Mouse (Mus musculus) thymus, adult 2 months (tissue): ENCODE data around the gene Gtpbp4.

Experiments used
- CTCF ChIP-seq: fragments of 200-500 bp; IDR thresholded peaks from 2 replicates; pipeline ENCODE4 v1.5.1; 2012; ENCODE audit warnings: mild to moderate bottlenecking, control low read depth, low read length, moderate library complexity, borderline replicate concordance; ENCODE audit not compliant: control insufficient read depth, poor library complexity, insufficient read depth; ENCODE audit errors: extremely low read depth
- POLR2A ChIP-seq: fragments of 200-500 bp; IDR thresholded peaks from 2 replicates; pipeline ENCODE4 v1.6.1; 2012; ENCODE audit warnings: mild to moderate bottlenecking, low read length, control low read depth, moderate library complexity; ENCODE audit not compliant: control insufficient read depth, poor library complexity, insufficient read depth; ENCODE audit errors: extremely low read depth

DNA sequence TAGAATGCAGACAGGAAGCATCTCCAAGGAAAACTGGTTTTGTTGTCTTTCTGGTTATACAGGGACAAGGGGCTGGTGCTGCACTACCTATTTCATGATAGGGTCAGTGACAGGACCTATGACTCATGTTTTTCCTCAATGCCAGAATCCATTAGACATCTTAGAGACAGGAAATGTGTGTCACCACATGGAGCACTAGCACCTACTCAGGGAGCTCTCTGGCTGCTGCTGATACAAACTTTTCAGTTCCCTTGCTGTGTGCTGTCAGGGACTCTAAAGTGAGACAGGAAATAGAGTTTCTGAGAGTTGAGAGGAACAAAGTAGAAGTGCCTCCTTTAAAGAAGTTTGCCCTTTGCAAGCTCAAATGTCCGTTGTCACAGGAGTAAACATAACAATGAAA is 31.4 kb upstream of the Gtpbp4 start:
- TF ChIP-seq POLR2A (no peak), CTCF (no peak)
